Mouse (Mus musculus): Measurements from ENCODE around the gene Xrcc5.

GRCm38 (mm10) chr1:72301845-72302244 lies 5.4 kb upstream of the Xrcc5 start:
- TF ChIP-seq CTCF (IDR thresholded peaks at IDR 0.05; ENCODE audit: control insufficient read depth, insufficient read depth, low read length) = no peak
- no peak for TF ChIP-seq POLR2A (IDR thresholded peaks at IDR 0.05; ENCODE audit: borderline replicate concordance, control insufficient read depth, low read depth, low read length)

Measured in bone marrow, adult 2 months (tissue).